Mouse (Mus musculus): ENCODE data around the gene Spem1.

- no peak for TF ChIP-seq CTCF (IDR thresholded peaks at IDR 0.05)
- no peak for TF ChIP-seq EP300 (IDR thresholded peaks at IDR 0.05)
Measured at GRCm38 (mm10) chr11:69849128-69849527, 27.1 kb upstream of the Spem1 start.
